Mouse (Mus musculus) c-Kit-positive CD71-negative TER-119-negative erythroid progenitor cells, embryonic 14.5 days (primary cell): ENCODE data around the gene Smyd3.
"Not testable (repeated sequence)": the region's sequence is repeated elsewhere in the genome, so short reads cannot be mapped to it uniquely, and the experiment has no call there.

Source experiments
- DNase-seq: peaks from one replicate; pipeline ENCODE4 v3.0.0-alpha.2; 2013; ENCODE audit warnings: low read depth

The Smyd3 gene

GRCm38 (mm10) chr1:179374987-179375386, 142.9 kb downstream of the Smyd3 start:
- DNase-seq = no peak

- no peak for DNase-seq
These were observed 143.9 kb downstream of the Smyd3 start for GRCm38 (mm10) chr1:179373911-179374310.

- no peak for DNase-seq
These were observed 146.7 kb downstream of the Smyd3 start for GRCm38 (mm10) chr1:179371191-179371590.

GRCm38 (mm10) chr1:179368426-179369010, 149.3 kb downstream of the Smyd3 start:
- DNase-seq = no peak

GRCm38 (mm10) chr1:179361481-179362466, 156.1 kb downstream of the Smyd3 start:
- peak; percentile 3 for DNase-seq

- no peak for DNase-seq
These were observed 160.7 kb downstream of the Smyd3 start for GRCm38 (mm10) chr1:179357111-179357510.

GRCm38 (mm10) chr1:179354250-179354649, 163.6 kb downstream of the Smyd3 start:
- DNase-seq = no peak

GRCm38 (mm10) chr1:179345318-179345925, 172.4 kb downstream of the Smyd3 start:
- no peak for DNase-seq

- DNase-seq = no peak
These were observed 174.4 kb downstream of the Smyd3 start for GRCm38 (mm10) chr1:179343426-179343825.

- no peak for DNase-seq
These were observed 176.3 kb downstream of the Smyd3 start for GRCm38 (mm10) chr1:179341589-179341988.

GRCm38 (mm10) chr1:179339066-179339465, 178.8 kb downstream of the Smyd3 start:
- no peak for DNase-seq

- DNase-seq = no peak
These were observed 180.3 kb downstream of the Smyd3 start for GRCm38 (mm10) chr1:179337529-179337928.

GRCm38 (mm10) chr1:179326965-179327308, 190.9 kb downstream of the Smyd3 start:
- no peak for DNase-seq

GRCm38 (mm10) chr1:179326262-179326964, 191.4 kb downstream of the Smyd3 start:
- DNase-seq = no peak

GRCm38 (mm10) chr1:179324271-179324670, 193.6 kb downstream of the Smyd3 start:
- no peak for DNase-seq

GRCm38 (mm10) chr1:179313618-179314017, 204.2 kb downstream of the Smyd3 start:
- DNase-seq = no peak

GRCm38 (mm10) chr1:179309487-179309886, 208.4 kb downstream of the Smyd3 start:
- no peak for DNase-seq

GRCm38 (mm10) chr1:179302446-179303230, 215.2 kb downstream of the Smyd3 start:
- DNase-seq = no peak

GRCm38 (mm10) chr1:179295626-179296025, 222.2 kb downstream of the Smyd3 start:
- DNase-seq = no peak

- DNase-seq = no peak
These were observed 224.0 kb downstream of the Smyd3 start for GRCm38 (mm10) chr1:179293772-179294353.

GRCm38 (mm10) chr1:179290181-179290580, 227.7 kb downstream of the Smyd3 start:
- not testable (repeated sequence) for DNase-seq
